Mouse (Mus musculus) monocyte, adult 5-6 weeks (primary cell): ENCODE measurements at regions not wholly inside any gene's neighbourhood (a gene's known extent, or its start where the extent isn't known, plus 50 kb on each side); places are given as distances from the start of the nearest gene placed in this dataset.

Source experiments
- ATAC-seq: fragments of 153-309, 156-312 bp; replicated peaks from 2 replicates; pipeline ENCODE4 v1.8.0; 2017; ENCODE audit warnings: mild to moderate bottlenecking; ENCODE audit not compliant: low TSS enrichment, insufficient number of reproducible peaks, severe bottlenecking, poor library complexity, low FRiP score

GRCm38 (mm10) chr8:26226612-26227528, 107.5 kb downstream of the Gm45692 start:
- no peak for ATAC-seq

GRCm38 (mm10) chr8:26227529-26227895, 108.2 kb downstream of the Gm45692 start:
- no peak for ATAC-seq

- no peak for ATAC-seq
Measured at GRCm38 (mm10) chr8:26229548-26229947, 110.2 kb downstream of the Gm45692 start.

- ATAC-seq, result no peak
Measured at GRCm38 (mm10) chr8:26239075-26239474, 119.7 kb downstream of the Gm45692 start.

GRCm38 (mm10) chr8:26239604-26240003, 120.3 kb downstream of the Gm45692 start:
- ATAC-seq, result no peak

GRCm38 (mm10) chr8:26243743-26244142, 124.4 kb downstream of the Gm45692 start:
- ATAC-seq, result no peak

- no peak for ATAC-seq
Measured at GRCm38 (mm10) chr8:26244308-26244707, 125.0 kb downstream of the Gm45692 start.

GRCm38 (mm10) chr8:26255191-26255669, 135.9 kb downstream of the Gm45692 start:
- ATAC-seq, result no peak

- ATAC-seq, result no peak
Measured at GRCm38 (mm10) chr8:26260294-26260693, 141.0 kb downstream of the Gm45692 start.

- no peak for ATAC-seq
Measured at GRCm38 (mm10) chr8:26262536-26262935, 143.2 kb downstream of the Gm45692 start.

- no peak for ATAC-seq
Measured at GRCm38 (mm10) chr8:26264869-26265321, 145.6 kb downstream of the Gm45692 start.

- ATAC-seq, result no peak
Measured at GRCm38 (mm10) chr8:26265366-26265765, 146.0 kb downstream of the Gm45692 start.

- ATAC-seq, result no peak
Measured at GRCm38 (mm10) chr8:26266384-26266783, 147.1 kb downstream of the Gm45692 start.

GRCm38 (mm10) chr8:26267569-26267968, 148.2 kb downstream of the Gm45692 start:
- ATAC-seq, result no peak

- ATAC-seq, result no peak
Measured at GRCm38 (mm10) chr8:26268751-26269415, 149.5 kb downstream of the Gm45692 start.

GRCm38 (mm10) chr8:26272110-26272509, 152.8 kb downstream of the Gm45692 start:
- no peak for ATAC-seq

- no peak for ATAC-seq
Measured at GRCm38 (mm10) chr8:26272675-26273414, 153.5 kb downstream of the Gm45692 start.

- no peak for ATAC-seq
Measured at GRCm38 (mm10) chr8:26273415-26273760, 154.1 kb downstream of the Gm45692 start.

- no peak for ATAC-seq
Measured at GRCm38 (mm10) chr8:26273792-26274191, 154.5 kb downstream of the Gm45692 start.
